Mouse (Mus musculus): Measurements from ENCODE around the gene AW549877. TPM values are rescaled to one million over a fixed set of nuclear protein-coding genes. Genes with fewer than 3 reads are reported as not detected.

AW549877 gene
- polyA plus RNA-seq, 1 experiment from 2014 or later, result 30.5 TPM

- 83% methylated on average over 3 of the region's 3 CpGs for WGBS
- peak overlapping the region; percentile 71 for H3K4me3 ChIP-seq (replicated peaks)
- no peak for ATAC-seq (ENCODE audit: insufficient number of reproducible peaks, low FRiP score, low TSS enrichment, low read depth)
- peaks cover 15% of the 10 kb centered on the region; the same call in 1 of the 2 replicates for H3K36me3 ChIP-seq
- H3K9ac ChIP-seq, result no peak overlapping the region
- H3K4me2 ChIP-seq (replicated peaks), result peak overlapping the region; percentile 55
- peak overlapping the region; percentile 96 for H3K27ac ChIP-seq (replicated peaks)
- H3K4me1 ChIP-seq, result no peaks in the 10 kb centered on the region
- no peaks in the 10 kb centered on the region for H3K9me3 ChIP-seq (replicated peaks)
- H3K27me3 ChIP-seq, result no peaks in the 10 kb centered on the region
Measured at GRCm38 (mm10) chr15:3979871-3980270, 15.7 kb downstream of the AW549877 start.

DNA sequence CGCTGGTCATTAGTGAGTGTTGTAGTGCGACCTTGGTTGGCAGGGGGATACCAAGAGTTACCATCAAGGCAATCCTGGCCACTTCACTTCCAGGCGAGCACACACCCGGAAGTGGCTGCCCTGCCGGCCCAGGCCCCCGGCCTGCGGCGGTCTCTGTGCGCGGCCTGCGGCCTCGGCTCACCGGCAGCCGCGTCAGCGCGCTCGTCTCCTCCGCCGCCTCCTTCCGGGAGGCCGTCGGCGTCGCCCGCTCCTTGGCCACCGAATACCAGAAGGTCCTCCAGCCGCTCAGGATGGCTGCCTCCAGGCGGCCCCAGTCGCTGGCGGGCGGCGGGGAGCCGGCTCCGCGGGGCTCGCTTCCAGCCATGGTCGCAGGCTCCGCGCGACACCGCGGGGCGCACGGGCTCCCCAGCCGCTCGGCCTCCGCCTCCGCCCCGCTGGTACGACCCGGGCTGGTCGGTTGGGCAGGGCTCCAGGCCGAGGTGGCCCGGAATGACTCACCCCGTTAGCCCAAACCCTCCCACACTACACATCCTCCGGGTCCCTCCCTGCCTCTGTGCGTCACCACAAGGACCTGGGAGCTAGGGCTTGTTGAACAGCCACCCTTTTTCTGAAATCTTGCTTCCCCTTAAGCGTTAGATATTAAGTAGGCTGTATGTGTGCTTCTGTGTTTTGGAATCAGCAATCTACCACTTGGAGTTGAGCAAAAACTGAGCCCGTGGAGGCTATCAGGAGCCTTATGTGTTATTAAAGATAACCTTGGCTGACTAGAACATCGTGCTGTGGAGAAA is 16.3 kb downstream of the AW549877 start, which contains the start of gene Fbxo4:
Fbxo4 (minus strand) TSS at position 513 of the 788 bp plus-strand sequence.
- Histone ChIP-seq H3K4me2 (replicated peaks) (peak within 1 kb of the TSS; percentile 55), H3K4me1 (no peaks in the 10 kb centered on the region), H3K9me3 (replicated peaks) (no peaks in the 10 kb centered on the region), H3K27ac (replicated peaks) (peak within 1 kb of the TSS; percentile 96), H3K4me3 (replicated peaks) (peak within 1 kb of the TSS; percentile 71), H3K27me3 (no peaks in the 10 kb centered on the region), H3K36me3 (peaks cover 17% of the 10 kb centered on the region; the same call in 1 of the 2 replicates), H3K9ac (peak within 1 kb of the TSS; percentile 79)
- peak; percentile 93 for ATAC-seq (ENCODE audit: insufficient number of reproducible peaks, low FRiP score, low TSS enrichment, low read depth)
- WGBS, result under 1% methylated on average over 59 of the region's 61 CpGs

- H3K4me3 ChIP-seq (replicated peaks), result no peak overlapping the region; the same call in 1 of the 2 replicates
- H3K4me1 ChIP-seq, result no peaks in the 10 kb centered on the region
- no peak overlapping the region for H3K9ac ChIP-seq
- H3K27me3 ChIP-seq, result no peaks in the 10 kb centered on the region
- ATAC-seq (ENCODE audit: insufficient number of reproducible peaks, low FRiP score, low TSS enrichment, low read depth), result no peak
- no peak overlapping the region for H3K27ac ChIP-seq (replicated peaks)
- 0 out of 2 replicates have a peak, but pooled peaks cover 9% of the 10 kb centered on the region for H3K36me3 ChIP-seq
- 89% methylated on average over 2 of the region's 2 CpGs for WGBS
- no peaks in the 10 kb centered on the region for H3K9me3 ChIP-seq (replicated peaks)
- no peak overlapping the region for H3K4me2 ChIP-seq (replicated peaks)
Measured at GRCm38 (mm10) chr15:3978279-3978678, 17.3 kb downstream of the AW549877 start.

GRCm38 (mm10) chr15:3973300-3973699 is 22.2 kb downstream of the AW549877 start:
- no peak overlapping the region for H3K27ac ChIP-seq (replicated peaks)
- H3K4me3 ChIP-seq (replicated peaks), result no peak overlapping the region
- no peaks in the 10 kb centered on the region for H3K27me3 ChIP-seq
- no peaks in the 10 kb centered on the region for H3K4me1 ChIP-seq
- no peak for ATAC-seq (ENCODE audit: insufficient number of reproducible peaks, low FRiP score, low TSS enrichment, low read depth)
- no peak overlapping the region for H3K9ac ChIP-seq
- no peaks in the 10 kb centered on the region for H3K9me3 ChIP-seq (replicated peaks)
- H3K4me2 ChIP-seq (replicated peaks), result no peak overlapping the region
- 80% methylated on average over 3 of the region's 3 CpGs for WGBS
- 0 out of 2 replicates have a peak, but pooled peaks cover 5% of the 10 kb centered on the region for H3K36me3 ChIP-seq

DNA sequence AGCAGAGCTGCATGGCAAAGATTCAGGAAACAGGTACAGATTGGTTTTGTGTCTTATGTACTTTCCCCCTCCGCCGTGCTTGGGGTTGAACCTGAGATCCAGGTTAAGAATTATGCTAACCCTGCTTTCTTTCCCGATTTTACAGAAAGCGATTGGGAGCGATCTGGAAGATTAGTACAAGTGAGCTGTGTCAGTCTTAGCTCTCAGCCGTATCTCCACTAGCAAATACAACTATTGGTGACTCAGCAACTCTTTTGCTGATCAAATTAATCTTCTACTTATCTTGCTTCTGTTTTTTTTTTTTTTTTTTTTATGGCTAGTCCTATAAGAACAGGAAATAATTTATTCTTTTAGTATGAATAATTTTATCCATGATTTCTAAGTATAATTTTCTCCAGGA is 25.4 kb downstream of the AW549877 start:
- Histone ChIP-seq H3K4me1 (no peaks in the 10 kb centered on the region), H3K27me3 (no peaks in the 10 kb centered on the region), H3K9ac (no peak overlapping the region), H3K9me3 (replicated peaks) (no peaks in the 10 kb centered on the region), H3K4me3 (replicated peaks) (no peak overlapping the region), H3K27ac (replicated peaks) (no peak overlapping the region), H3K36me3 (0 out of 2 replicates have a peak, but pooled peaks cover 5% of the 10 kb centered on the region), H3K4me2 (replicated peaks) (no peak overlapping the region)
- WGBS, result 89% methylated on average over 6 of the region's 6 CpGs
- ATAC-seq (ENCODE audit: insufficient number of reproducible peaks, low FRiP score, low TSS enrichment, low read depth), result no peak

DNA sequence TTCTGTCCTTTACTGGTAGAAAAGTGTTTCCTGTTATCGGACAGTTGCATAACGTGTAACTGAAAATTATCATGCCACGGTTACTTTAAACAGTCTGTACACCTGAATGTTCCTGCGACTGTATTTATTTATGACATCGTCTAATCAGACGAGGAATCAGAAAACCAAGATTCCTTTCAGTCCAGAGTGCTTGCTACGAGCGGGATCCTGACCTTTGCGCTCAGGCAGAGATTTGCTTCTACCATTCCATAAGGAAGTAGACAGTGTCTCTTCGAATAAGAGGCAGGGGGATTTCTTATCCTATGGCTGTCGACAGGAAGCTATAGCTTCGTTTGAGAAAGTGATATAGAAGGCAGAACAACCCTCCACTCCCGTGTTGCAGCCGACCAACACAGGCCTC is 25.8 kb downstream of the AW549877 start:
- Histone ChIP-seq H3K27ac (replicated peaks) (no peak overlapping the region), H3K9me3 (replicated peaks) (no peaks in the 10 kb centered on the region), H3K4me2 (replicated peaks) (no peak overlapping the region), H3K9ac (no peak overlapping the region), H3K4me3 (replicated peaks) (no peak overlapping the region), H3K27me3 (no peaks in the 10 kb centered on the region), H3K4me1 (no peaks in the 10 kb centered on the region), H3K36me3 (0 out of 2 replicates have a peak, but pooled peaks cover 3% of the 10 kb centered on the region)
- WGBS, result 86% methylated on average over 14 of the region's 14 CpGs
- no peak for ATAC-seq (ENCODE audit: insufficient number of reproducible peaks, low FRiP score, low TSS enrichment, low read depth)

DNA sequence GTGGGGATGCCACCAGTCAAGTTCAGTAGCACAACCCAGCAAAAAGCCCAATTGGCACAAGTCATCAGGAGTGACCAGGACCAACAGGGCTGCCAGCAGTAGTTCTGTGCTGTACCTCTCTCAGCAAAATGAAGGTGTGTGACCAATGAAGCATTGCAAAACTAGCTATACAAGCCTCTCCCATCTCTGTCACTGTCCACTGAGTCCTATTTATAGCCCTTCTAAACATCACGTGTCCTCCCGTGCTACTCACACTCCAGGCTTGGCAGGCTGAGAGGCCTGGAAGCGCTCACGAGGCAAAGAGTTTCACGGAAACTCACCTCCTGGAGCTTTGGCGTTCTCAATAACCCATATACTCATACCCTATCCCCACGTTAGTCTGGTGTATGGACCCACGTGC is 33.3 kb downstream of the AW549877 start:
- Histone ChIP-seq H3K9ac (no peak overlapping the region), H3K4me1 (no peaks in the 10 kb centered on the region), H3K9me3 (replicated peaks) (no peaks in the 10 kb centered on the region), H3K36me3 (no peaks in the 10 kb centered on the region), H3K4me3 (replicated peaks) (no peak overlapping the region), H3K27ac (replicated peaks) (no peak overlapping the region), H3K4me2 (replicated peaks) (no peak overlapping the region), H3K27me3 (no peaks in the 10 kb centered on the region)
- no peak for ATAC-seq (ENCODE audit: insufficient number of reproducible peaks, low FRiP score, low TSS enrichment, low read depth)
- WGBS, result 82% methylated on average over 8 of the region's 8 CpGs

DNA sequence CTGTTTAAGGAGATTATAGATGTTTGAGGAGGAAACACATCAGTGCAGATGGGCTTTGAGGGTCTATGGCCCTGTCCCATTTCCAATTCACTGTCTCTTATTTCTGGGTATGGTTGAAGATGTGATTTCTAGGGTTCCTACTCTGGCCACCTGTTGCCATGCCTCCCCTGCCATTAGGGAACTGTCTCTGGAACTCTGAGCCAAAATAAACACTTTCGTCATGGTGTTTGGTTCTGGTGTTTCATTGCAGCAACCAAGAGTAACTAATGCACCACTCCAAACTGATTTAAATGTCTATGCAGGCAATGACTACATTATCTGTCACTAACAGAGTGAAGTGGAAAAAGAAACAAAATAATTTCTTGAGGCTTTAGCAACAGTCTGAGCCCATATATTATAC is 35.5 kb downstream of the AW549877 start:
- Histone ChIP-seq H3K4me2 (replicated peaks) (no peak overlapping the region), H3K36me3 (no peaks in the 10 kb centered on the region), H3K4me3 (replicated peaks) (no peak overlapping the region), H3K27ac (replicated peaks) (no peak overlapping the region), H3K9ac (no peak overlapping the region), H3K4me1 (no peaks in the 10 kb centered on the region), H3K9me3 (replicated peaks) (no peaks in the 10 kb centered on the region), H3K27me3 (no peaks in the 10 kb centered on the region)
- 51% methylated on average over 1 of the region's 1 CpGs for WGBS
- no peak for ATAC-seq (ENCODE audit: insufficient number of reproducible peaks, low FRiP score, low TSS enrichment, low read depth)

DNA sequence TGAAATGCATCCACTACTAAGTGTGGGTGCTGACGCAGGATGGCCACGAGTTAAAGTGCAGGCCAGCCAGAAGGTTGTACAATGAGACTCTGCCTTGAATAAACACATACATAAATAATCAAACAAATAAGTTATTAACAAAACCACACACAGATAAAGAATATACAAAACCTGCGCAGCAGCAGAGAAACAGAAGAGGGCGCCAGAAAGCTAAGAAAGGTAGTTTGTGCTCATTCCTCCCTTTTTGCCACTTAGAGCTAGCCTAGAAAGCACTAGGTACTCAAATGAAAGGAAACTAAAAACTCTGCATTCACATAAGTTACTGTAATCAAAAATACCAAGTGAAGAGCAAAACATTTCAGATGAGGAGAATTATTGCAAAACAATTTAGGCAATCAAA is 37.6 kb downstream of the AW549877 start:
- H3K36me3 ChIP-seq, result no peaks in the 10 kb centered on the region
- ATAC-seq (ENCODE audit: insufficient number of reproducible peaks, low FRiP score, low TSS enrichment, low read depth), result no peak
- 21% methylated on average over 4 of the region's 4 CpGs for WGBS
- no peaks in the 10 kb centered on the region for H3K4me1 ChIP-seq
- no peaks in the 10 kb centered on the region for H3K9me3 ChIP-seq (replicated peaks)
- H3K27ac ChIP-seq (replicated peaks), result no peak overlapping the region
- H3K4me2 ChIP-seq (replicated peaks), result no peak overlapping the region
- H3K9ac ChIP-seq, result no peak overlapping the region
- H3K4me3 ChIP-seq (replicated peaks), result no peak overlapping the region
- H3K27me3 ChIP-seq, result no peaks in the 10 kb centered on the region

GRCm38 (mm10) chr15:3954971-3955370 is 40.6 kb downstream of the AW549877 start:
- ATAC-seq (ENCODE audit: insufficient number of reproducible peaks, low FRiP score, low TSS enrichment, low read depth), result no peak
- Histone ChIP-seq H3K9me3 (replicated peaks) (no peaks in the 10 kb centered on the region), H3K4me1 (no peaks in the 10 kb centered on the region), H3K27ac (replicated peaks) (no peak overlapping the region), H3K36me3 (no peaks in the 10 kb centered on the region), H3K4me2 (replicated peaks) (no peak overlapping the region), H3K4me3 (replicated peaks) (no peak overlapping the region), H3K9ac (no peak overlapping the region), H3K27me3 (no peaks in the 10 kb centered on the region)
- 84% methylated on average over 2 of the region's 2 CpGs for WGBS

GRCm38 (mm10) chr15:3938132-3938531 is 57.4 kb downstream of the AW549877 start:
- Histone ChIP-seq H3K9me3 (replicated peaks) (no peaks in the 10 kb centered on the region), H3K27ac (replicated peaks) (no peak overlapping the region), H3K36me3 (no peaks in the 10 kb centered on the region), H3K4me1 (no peaks in the 10 kb centered on the region), H3K4me3 (replicated peaks) (no peak overlapping the region), H3K27me3 (no peaks in the 10 kb centered on the region), H3K4me2 (replicated peaks) (no peak overlapping the region), H3K9ac (no peak overlapping the region)
- no peak for ATAC-seq (ENCODE audit: insufficient number of reproducible peaks, low FRiP score, low TSS enrichment, low read depth)
- 86% methylated on average over 2 of the region's 2 CpGs for WGBS

DNA sequence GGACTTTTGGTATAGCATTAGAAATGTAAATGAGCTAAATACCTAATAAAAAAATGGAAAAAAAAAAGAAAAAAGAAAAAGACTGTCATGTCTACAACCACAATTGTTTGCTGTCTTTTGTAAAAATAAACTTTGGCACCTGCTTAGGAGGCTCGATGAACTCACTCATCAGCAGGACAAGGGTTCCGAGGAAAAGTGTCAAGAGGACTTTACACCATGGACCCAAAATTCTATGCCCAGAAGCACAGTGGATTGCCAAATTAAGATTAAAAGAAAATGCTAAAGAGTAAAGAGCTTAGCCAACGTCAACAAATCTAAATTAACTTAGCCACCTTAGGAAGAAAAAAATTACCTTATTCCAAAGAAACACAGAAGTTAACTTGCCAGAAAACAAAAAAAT is 59.5 kb downstream of the AW549877 start:
- 86% methylated on average over 3 of the region's 3 CpGs for WGBS
- H3K9ac ChIP-seq, result no peak overlapping the region
- H3K27me3 ChIP-seq, result no peaks in the 10 kb centered on the region
- H3K9me3 ChIP-seq (replicated peaks), result no peaks in the 10 kb centered on the region
- no peak overlapping the region for H3K4me2 ChIP-seq (replicated peaks)
- H3K27ac ChIP-seq (replicated peaks), result no peak overlapping the region
- H3K4me1 ChIP-seq, result no peaks in the 10 kb centered on the region
- no peaks in the 10 kb centered on the region for H3K36me3 ChIP-seq
- no peak overlapping the region for H3K4me3 ChIP-seq (replicated peaks)
- no peak for ATAC-seq (ENCODE audit: insufficient number of reproducible peaks, low FRiP score, low TSS enrichment, low read depth)

All from embryonic facial prominence, embryonic 15.5 days (tissue).